Mouse (Mus musculus): ENCODE measurements around the gene Kcnk16.

- TF ChIP-seq GATA1 (IDR thresholded peaks at IDR 0.05; ENCODE audit: low read length) (no peak), TAL1 (IDR thresholded peaks at IDR 0.05; ENCODE audit: low read length) (no peak)
These were observed 34.6 kb downstream of the Kcnk16 start for GRCm38 (mm10) chr14:20234403-20234802.
